Comparison of ENCODE assay signal across 25 mouse cellular contexts in the genomic region with DNA sequence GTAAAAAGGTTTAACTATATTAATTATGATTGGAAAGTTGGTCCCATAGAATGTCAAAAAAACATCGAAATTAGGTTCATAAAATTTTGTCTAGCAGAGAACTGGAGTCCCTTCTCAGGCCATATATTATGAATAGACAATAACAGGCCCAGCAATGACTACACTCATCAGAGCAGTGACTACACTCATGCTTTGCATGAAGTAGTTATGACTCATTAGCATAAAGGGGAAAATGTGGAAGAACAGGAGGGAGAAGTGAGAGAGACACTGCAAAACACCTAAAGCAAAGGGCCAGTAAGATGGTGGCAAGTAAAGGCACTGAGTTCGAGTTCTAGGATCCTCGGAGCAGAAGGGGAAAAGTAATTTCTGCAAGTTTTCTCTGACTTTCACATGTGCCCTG.
"Had no signal": no experiment of that assay in that cellular context is flagged by ENCODE, and none has a peak within 500 bp of the region (broad histone marks: within the 10 kb centered on the region; RNA-seq: fewer than 3 reads in every experiment).

No protein-coding gene starts in this region.

- H3K27ac ChIP-seq: embryonic facial prominence, embryonic 10.5 days; embryonic facial prominence, embryonic 12.5 days; embryonic facial prominence, embryonic 13.5 days; embryonic facial prominence, embryonic 15.5 days; forebrain, embryonic 10.5 days; forebrain, embryonic 12.5 days; forebrain, embryonic 13.5 days; forebrain, embryonic 15.5 days; gastrocnemius, adult 2 months; heart, adult 2 months had no signal

- H3K27me3 ChIP-seq: embryonic facial prominence, embryonic 12.5 days; embryonic facial prominence, embryonic 13.5 days; embryonic facial prominence, embryonic 15.5 days; forebrain, embryonic 12.5 days; forebrain, embryonic 13.5 days; forebrain, embryonic 15.5 days had no signal

- H3K4me3 ChIP-seq: embryonic facial prominence, embryonic 10.5 days; embryonic facial prominence, embryonic 12.5 days; embryonic facial prominence, embryonic 13.5 days; embryonic facial prominence, embryonic 15.5 days; erythroblast, embryonic 14.5 days; forebrain, embryonic 10.5 days; forebrain, embryonic 12.5 days; forebrain, embryonic 13.5 days; forebrain, embryonic 15.5 days; gastrocnemius, adult 2 months; heart, adult 2 months had no signal

- H3K36me3 ChIP-seq: embryonic facial prominence, embryonic 12.5 days; embryonic facial prominence, embryonic 13.5 days; embryonic facial prominence, embryonic 15.5 days; forebrain, embryonic 15.5 days had no signal

- H3K9me3 ChIP-seq: embryonic facial prominence, embryonic 10.5 days; embryonic facial prominence, embryonic 12.5 days; embryonic facial prominence, embryonic 13.5 days; embryonic facial prominence, embryonic 15.5 days; forebrain, embryonic 10.5 days; forebrain, embryonic 12.5 days; forebrain, embryonic 13.5 days; forebrain, embryonic 15.5 days had no signal

- DNase-seq: cerebellum, adult 9-10 months; cerebellum, adult 9-11 months; cerebellum, postnatal 10 days; cerebellum, postnatal 14 days; cerebellum, postnatal 25 days; cerebellum, postnatal 36 days; embryo, embryonic 11 days; forebrain, postnatal 0 days; gastrocnemius, adult 2 months; gastrocnemius, postnatal 10 days; gastrocnemius, postnatal 14 days; gastrocnemius, postnatal 25 days; gastrocnemius, postnatal 36 days; heart, adult 11 months; heart, adult 18-20 months; heart, adult 2 months had no signal

- H3K4me2 ChIP-seq: embryonic facial prominence, embryonic 12.5 days; embryonic facial prominence, embryonic 13.5 days; embryonic facial prominence, embryonic 15.5 days; forebrain, embryonic 12.5 days; forebrain, embryonic 13.5 days; forebrain, embryonic 15.5 days had no signal

- H3K9ac ChIP-seq: embryonic facial prominence, embryonic 12.5 days; embryonic facial prominence, embryonic 13.5 days; embryonic facial prominence, embryonic 15.5 days; forebrain, embryonic 12.5 days; forebrain, embryonic 13.5 days; forebrain, embryonic 15.5 days; forebrain, postnatal 0 days had no signal
